Mouse (Mus musculus) neural tube, embryonic 10.5 days (tissue): ENCODE results near the gene Trappc12.

Source experiments
- DNase-seq: peaks from one replicate; pipeline ENCODE4 v3.0.0-alpha.2; 2017; ENCODE audit warnings: low spot score; ENCODE audit errors: extremely low spot score

The Trappc12 gene

DNA sequence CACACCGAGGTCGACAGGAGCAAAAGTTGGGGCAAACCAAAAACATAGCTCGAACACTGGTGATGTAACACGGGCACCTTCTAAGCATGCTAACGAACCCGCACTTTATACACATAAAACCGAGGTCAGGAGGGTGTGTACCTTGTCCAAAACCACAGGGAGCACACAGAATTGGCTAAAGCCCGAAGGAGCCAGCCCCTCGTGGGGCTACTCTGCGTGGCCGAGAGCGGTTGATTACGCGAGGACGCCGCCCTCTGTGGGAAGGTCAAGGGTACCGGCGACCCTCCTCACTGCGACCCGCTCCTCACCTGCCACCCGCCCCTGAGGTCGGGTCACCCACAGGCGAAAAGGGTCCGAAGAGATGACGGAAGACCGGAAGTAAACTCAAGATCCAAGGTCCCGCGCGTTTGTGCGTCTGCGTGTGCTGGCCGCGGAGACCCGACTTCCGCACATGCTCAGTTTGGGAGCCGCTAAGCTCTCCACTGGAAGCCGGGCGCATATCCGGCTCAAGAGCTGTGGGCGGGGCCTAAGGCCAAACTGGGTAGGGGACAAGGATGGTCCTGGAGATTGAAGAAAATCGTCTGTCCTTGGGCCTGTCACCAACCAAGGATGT lies at the start of gene Trappc12:
Gene Trappc12, minus strand, starts transcription at position 452 of the 613 bp plus-strand sequence.
- DNase-seq, result peak; percentile 82

DNA sequence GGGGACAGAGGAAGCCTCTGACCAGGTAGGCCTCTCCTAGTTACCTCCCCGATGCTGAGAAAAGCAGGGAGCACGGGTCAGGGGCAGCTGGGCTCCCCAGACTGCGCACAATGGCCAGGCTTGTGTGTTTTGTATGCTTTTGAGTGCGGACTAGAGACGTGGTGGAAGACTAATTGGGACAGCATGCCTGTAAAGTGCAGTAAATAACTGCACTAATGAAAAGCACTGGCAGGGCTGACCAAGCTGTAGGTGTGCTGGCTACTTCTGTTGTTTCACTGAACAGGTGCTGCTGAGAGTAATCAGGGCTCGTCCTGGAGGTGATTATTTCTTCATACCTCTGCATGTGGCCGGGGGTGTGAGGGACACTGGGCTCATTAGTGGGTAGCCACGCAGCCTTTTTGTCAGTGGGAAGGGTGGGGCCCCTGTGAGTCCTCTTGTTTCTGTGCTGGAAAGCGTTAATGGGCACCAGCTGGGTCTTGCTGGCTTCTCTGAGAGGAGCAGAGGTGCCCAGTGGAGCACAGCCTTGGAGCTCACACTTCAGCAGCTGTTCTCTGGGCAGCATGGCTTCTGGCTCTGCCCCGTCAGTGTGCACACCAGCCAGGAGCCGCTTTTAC lies 49.6 kb upstream of the Trappc12 start:
- no peak for DNase-seq

DNA sequence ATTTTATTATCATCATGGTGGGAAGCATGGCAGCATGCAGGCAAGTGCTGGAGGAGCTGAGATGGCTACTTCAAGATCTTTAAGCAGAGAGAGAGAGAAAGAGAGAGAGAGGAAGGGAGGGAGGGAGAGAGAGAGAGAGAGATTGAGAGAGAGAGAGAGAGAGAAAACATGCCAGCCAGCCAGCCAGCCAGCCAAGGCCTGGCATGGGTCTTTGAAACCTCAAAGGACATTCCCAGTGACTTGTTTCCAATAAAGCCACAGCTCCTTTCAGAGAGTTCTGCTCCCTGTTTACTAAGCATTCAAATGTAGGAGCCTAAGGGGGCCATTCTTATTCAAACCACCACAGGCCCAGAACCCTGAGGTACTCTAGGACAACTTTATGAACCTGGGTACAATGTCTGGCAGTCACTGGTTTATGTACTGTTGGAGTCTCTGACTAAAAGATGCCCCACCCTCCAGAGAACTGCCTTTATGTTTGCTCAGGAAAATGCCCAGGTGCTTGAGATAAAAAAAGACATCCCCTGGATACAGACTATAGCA lies 46.7 kb upstream of the Trappc12 start:
- DNase-seq, result no peak

DNA sequence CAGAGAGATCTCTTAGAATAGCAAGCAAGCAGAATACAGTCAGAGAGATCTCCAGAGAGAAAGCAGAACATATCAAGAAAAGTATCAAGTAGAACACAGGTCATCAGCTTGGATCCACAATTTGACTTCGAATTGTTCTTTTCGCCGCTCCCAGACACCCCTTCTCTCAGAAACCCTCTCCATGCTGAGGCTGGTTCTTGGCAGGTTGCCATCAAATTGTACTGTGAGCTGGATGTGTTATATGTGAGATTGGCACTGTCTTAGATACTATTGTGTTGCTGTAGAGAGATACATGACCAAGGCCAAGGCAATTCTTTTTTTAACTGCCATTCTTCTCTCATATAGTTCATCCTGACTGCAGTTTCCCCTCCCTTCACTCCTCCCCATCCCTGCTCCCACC lies 44.8 kb upstream of the Trappc12 start:
- no peak for DNase-seq

DNA sequence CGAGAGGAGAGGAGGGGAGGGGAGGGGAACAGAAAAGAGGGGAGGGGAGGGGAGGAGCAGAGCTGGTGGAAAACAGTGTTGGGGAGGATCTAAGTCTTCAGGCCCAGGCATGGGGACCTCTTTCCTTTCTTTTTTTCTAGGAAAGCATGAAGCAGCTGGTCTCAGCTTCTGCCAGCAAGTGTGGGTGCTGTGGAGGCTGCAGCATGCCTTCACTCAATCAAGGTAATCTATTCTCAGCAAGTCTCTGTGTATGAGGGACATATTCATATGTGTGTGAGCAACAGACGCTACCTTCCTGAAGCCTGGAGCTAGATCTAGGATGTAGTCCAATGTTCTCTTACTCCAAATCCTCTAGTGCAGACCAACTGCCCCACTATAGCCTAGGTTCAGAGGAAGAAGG lies 43.4 kb upstream of the Trappc12 start:
- DNase-seq, result no peak

DNA sequence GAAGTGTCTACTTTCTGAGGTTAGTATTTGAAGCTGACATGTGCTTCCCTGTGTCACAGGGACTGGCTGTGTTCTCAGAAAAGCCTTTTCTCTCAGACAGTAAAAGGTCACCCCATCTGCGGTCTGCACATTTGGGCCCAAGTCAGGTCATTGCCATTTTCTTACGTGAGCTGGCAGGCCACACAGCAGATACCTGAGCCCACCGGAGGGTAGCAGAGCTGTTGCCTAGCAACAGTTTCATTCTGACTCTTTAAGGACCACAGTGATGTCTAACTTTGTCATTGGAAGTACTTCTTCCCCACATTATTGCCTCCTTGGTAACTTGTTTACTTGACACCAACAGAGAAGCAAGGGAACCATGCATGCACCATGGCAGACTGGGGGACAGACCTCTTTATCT lies 42.3 kb upstream of the Trappc12 start:
- DNase-seq, result no peak

DNA sequence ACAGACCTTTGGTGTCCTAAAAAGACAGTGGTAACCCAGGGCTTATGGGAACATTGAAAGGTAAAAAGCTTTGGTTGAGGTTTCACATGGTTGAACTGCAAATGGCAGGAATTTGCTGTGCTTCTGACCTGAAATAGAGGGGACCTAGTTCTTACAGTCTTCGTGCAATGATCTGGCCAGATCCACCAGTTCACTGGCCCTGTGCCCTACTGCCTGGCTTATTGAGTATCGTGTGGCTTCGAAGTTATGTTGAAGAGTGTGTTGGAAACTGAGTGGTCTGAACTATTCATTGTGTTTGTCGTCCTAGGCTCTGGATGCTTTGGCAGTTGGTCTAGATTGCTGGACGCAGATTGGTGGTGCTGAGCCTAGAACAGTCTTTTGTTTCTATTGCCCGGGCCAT lies 36.0 kb upstream of the Trappc12 start:
- no peak for DNase-seq

DNA sequence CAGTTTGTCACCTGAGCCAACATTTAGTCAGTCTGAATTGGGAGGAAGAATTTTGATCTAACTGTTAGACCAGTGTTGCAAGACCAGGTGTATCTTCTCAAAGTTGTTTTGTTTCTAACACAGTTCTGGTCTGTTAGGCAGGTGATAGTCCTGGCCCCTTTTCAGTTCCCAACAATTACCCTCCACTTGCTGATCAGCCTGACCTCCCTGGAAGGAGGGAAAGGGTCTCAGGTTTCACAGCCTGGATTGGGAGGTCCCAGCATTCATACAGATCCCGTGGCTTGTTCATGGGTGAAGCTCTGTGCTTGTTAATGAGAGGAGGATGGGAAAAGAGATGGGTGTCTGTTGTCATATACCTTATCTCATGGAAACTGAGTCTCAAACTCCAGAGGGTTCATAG lies 35.0 kb upstream of the Trappc12 start:
- no peak for DNase-seq

DNA sequence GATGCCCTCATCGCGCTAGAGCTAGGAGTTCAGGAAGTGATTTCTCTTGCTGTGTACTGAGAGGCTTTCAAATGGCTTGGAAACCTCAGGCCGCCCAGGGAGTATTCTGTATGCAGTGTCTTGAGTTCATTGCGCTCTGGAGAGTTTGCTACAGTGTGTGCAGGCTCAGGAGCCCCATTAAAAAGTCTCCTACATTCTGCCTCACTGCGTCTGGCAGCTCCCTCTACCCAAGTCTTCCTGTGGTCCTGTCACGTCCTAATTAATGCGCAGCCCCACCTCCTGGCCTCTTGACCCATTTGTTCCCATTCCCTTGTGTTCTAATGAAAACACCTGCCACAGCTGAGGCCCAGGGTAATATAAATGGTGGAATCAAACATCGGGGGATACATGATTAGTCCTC lies 34.6 kb upstream of the Trappc12 start:
- DNase-seq, result no peak

DNA sequence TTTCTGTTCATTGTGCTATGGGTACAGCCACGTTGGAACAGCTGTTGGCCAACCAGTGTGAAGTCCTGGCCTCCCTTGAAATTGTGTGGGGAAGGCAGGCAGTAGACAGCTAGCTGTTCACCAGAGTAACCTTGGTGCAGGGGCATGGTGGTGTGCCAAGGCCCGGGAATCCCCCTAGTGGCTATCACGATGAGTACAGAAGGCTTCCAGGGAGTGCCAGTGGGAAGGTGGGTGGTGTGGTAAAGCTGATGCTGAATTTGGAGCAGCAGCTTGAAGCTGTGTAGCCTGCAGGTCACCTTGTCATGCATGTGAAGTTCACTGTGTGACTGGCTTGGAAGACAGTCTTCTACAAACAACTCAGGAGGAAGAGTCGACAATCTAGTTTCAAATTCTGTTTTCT lies 34.1 kb upstream of the Trappc12 start:
- no peak for DNase-seq

DNA sequence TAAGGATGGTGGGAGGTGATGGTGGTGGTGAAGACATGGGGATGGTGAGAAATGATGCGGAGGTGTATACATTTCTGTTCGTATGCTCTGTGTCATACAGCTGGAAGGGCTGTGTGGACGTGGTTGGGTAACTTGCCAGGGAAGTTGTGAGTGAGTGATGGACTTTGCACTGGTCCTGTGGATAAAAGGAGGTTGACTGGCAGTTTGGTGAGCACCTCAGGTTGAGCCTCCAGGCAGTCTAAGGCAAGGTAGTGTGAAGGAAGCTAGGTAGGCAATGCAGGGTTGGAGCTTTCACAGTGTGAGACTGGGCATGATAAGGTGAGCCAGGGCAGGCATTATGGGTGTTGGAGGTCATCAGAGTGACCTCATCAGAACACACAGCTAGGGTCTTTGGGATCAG lies 32.4 kb upstream of the Trappc12 start:
- DNase-seq, result no peak

DNA sequence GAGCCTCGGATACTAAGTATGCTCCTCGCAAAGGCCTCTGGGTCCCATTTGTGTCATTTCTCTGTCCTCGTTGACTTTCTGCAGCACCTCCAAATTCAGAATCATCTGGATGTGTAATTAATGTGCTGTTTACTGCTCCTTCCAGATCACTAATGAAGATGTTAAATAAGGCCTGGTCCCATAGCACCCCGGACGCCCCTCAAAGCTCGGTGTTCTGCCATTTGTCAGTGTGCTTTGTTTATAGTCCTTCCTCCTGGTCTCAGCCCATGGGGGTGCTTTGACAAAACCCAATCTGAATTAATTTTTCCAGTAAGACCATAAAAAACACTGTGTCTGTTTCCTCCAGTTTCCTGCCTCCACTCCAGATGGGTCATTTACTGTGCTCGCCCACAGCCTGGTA lies 29.9 kb upstream of the Trappc12 start:
- no peak for DNase-seq

DNA sequence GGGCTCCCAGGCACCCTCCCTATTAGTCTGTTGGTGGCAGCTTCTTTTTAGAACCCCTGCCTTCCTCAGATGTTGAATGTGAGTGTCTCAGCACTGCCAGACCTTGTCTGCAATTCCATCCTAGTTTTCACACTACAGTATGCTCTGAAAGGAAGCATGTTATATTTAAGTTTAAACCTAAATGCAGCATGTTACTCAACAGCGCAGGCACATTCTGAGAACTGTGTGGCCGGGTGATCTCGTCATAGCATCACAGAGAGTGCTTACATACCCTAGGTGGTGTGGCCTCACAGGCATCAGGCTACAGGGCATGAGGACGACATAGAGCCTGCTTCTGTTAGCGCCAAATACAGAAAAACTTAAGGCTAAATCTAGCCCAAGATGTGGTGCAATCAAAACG lies 25.4 kb upstream of the Trappc12 start:
- DNase-seq, result no peak

DNA sequence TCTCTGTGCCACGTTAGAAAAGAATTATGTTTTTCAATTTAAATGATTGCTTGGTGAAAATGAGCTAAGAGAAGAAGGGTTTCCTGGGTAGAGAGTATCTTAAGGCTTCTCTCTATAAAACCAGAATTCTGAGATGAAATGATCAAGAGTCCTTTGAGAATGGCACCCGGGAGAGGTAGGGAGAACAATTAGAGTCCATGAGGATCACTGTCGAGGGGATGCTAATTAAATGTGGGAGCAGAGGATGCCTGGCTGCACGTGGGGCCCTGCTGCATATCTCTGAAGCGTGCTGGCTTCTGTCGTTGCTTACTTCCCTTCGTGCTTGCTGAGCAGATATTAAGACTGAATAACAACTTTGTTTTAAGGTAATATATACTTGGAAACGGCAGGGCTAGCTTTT lies 24.8 kb upstream of the Trappc12 start:
- no peak for DNase-seq

DNA sequence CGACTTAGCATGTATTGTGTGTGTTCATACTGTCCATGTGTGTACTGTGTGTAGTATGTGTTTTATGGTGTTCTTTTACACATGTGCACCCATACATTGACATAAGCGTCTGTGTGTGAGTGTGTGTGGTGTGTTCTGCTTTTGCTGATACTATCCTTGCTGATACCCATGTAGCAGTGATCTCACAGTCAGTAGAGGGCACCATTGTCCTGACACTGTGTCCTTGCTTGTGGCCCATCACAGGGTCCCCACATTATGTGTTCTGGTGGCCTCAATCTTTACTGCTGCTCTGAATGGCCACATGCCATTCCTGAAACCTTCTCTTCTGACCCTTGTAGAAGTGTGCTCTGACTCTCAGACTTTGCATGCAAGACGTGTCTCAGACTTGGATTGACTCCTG lies 23.5 kb upstream of the Trappc12 start:
- no peak for DNase-seq

DNA sequence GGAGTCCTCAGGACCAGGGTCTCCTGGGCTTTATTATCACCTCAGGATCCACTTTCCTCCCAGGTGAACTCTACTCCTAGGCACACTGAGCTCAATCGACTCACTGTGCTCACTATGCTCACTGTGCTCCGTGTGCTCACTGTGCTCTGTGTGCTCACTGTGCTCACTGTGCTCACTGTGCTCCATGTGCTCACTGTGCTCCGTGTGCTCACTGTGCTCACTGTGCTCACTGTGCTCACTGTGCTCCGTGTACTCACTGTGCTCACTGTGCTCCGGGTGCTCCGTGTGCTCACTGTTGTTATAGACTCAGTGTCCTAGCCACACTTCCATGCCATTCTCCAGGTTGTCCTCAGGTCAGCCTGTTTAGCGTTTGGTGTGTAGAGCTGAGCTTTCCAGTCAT lies 19.7 kb upstream of the Trappc12 start:
- no peak for DNase-seq

DNA sequence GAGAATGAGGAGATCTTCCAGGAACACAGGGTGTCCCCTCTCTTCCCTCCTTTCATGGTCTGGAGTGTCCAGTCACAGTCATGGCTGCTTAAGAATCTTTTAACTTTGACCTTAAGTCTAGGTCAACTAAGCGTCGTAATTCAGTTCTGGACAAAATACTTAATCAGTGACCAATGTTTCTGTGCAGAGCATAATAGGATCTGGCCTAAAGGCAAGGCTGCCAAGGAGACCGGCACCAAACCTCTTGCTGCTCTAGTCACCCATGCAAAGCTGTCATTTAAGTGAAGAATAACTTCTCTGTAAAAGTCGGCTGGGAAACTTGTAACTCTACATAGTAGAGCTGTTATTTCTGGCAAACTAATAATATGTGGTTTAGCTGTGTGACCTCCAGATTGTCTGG lies 5.7 kb upstream of the Trappc12 start:
- no peak for DNase-seq

DNA sequence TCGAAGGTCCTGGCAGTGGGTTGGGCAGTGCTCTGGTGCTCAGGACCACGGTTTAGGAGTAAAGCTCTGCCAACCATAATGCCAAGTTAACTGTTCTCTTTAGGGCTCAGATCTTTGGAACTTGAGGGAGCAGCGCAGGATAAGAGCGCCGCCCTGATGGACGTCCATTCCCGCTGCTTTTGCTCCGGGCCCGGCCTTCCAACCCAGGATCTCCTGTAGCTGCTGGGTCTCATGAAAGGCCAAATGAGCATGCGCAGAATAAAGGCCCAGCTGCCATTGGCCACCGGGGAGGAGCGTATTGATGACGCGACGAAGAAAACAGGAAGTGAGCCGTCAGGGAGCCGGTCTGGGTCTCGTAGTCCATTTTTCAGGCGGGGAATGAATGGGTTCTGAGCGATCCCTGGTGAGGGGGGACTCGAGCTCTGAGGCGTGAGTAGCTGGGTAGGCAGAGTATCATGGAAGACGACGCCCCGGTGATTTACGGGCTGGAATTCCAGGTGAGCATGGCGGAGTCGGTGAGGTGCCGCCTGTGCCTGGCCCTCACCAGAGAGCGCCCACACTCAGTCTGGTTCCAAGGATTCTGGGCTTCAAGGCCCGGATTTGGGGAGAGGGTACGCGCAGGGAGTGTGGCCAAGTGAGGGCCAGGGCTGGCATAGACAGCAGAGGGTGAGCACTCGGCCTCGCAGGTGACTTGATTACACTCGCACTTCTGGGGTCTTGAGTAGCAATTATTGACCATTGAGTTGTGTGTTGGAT lies 1.4 kb upstream of the Trappc12 start, which contains the start of gene Eipr1:
Gene Eipr1, plus strand, starts transcription at position 296 of the 756 bp plus-strand sequence.
- peak; percentile 86 for DNase-seq

DNA sequence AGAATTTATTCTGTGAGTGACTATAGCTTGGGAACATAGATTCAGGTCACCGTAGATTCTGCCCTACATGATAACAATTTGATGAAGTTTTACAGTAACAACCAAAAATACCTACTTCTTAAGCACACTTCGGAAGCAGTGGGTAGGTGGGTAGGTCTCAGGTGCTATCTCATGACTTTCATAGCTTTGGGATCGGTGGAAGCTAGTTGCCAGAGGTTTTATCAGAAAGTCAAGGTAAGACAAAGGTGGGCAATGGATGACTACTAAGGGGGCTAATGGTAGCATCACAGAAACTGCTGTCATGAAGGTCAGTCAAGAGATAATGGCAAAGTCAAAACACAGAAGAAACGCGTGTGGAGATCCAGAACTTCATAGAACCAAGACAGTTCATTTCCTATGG lies 604 bp upstream of the Trappc12 start:
- no peak for DNase-seq

DNA sequence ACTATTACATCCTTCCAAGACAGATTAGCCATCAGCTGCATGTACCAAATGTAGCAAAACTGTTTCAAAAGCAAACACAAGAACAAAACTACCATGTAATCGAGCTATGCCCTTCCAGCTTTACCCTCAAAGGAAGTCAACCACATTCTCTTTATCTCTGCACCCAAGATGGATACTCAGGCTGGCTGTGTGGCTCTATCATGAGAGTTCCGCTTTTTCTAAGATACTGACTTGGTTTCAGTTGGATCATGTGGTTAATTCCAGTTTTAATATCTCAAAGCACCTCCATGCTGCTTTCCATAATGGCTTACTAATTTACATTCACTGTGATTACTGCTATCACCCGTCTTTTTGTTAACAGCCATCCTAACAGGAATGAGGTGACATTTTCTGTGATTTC lies 6.9 kb downstream of the Trappc12 start:
- no peak for DNase-seq

DNA sequence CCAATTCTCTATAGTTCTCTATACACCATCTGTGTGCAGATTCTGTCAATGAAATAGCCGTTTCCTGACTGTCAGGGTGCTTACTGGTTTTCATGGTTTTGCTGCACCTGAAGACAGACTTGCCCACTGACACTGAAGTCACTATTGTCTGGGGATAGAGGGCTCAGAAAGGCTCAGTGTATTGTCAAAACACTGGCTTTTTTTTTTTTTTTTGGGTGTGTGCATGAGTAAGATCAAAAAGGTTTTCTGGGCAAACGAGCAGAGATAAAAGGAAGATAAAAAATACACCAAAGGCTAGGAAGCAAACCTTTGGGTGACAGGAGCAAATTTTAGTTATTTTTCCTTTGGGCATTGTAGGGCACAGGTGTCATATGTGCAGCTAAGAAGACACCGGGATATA lies 15.0 kb downstream of the Trappc12 start:
- no peak for DNase-seq

DNA sequence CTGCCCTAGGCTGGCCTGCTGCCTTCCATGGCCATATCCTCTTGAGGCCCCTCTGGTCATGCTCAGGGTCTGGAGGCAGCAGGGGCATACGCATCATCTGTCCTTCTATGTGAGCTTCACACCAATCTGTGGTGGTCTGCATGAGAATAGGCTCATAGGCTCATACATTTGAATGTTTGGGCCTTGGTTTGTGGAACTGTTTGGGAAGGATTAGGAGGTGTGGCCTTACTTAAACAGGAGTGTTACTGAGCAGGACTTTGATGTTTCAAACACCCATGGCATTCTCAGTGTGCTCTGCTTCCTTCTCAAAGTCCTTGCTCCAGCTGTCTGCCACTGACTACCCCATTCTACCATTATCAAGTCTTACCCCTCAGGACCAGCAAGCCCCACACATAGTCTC lies 16.0 kb downstream of the Trappc12 start:
- DNase-seq, result no peak
